Mouse (Mus musculus) ES-Bruce4 (cell line): ENCODE measurements around the gene Scamp1.

Experiments used
- CTCF ChIP-seq: IDR thresholded peaks from one replicate; pipeline ENCODE4 v1.8.1; 2011; ENCODE audit warnings: low read depth, low read length
- EP300 ChIP-seq: IDR thresholded peaks from 2 replicates; pipeline ENCODE4 v1.6.1; 2011; ENCODE audit warnings: low read depth, low read length; ENCODE audit not compliant: insufficient read depth
- POLR2A ChIP-seq: IDR thresholded peaks from one replicate; pipeline ENCODE4 v1.8.1; 2011; ENCODE audit warnings: low read length; ENCODE audit not compliant: insufficient read depth

GRCm38 (mm10) chr13:94198616-94199015 lies 87.0 kb downstream of the Scamp1 start:
- TF ChIP-seq POLR2A (no peak), CTCF (no peak), EP300 (no peak)
